Comparison of ENCODE assay signal across 22 mouse cellular contexts in genomic region chr12:53862281-53862680, GRCm38 (mm10).
A peak's percentile ranks its signal among the peaks of the same experiment; 100 is the strongest.
DNase-seq lines count a peak whose midpoint lies in the region; ATAC-seq and TF ChIP-seq lines count a peak whose summit lies in the region.
"Had no signal": no experiment of that assay in that cellular context is flagged by ENCODE, and none has a peak within 500 bp of the region (broad histone marks: within the 10 kb centered on the region; RNA-seq: fewer than 3 reads in every experiment).

No protein-coding gene starts in this region.

- no peak overlapping the region for H3K27ac ChIP-seq in forebrain, embryonic 13.5 days
- no peak overlapping the region for H3K27ac ChIP-seq in forebrain, embryonic 16.5 days (ENCODE audit: low read length)
- H3K27ac ChIP-seq in limb, embryonic 12.5 days: no peak overlapping the region
- H3K27ac ChIP-seq in limb, embryonic 10.5 days: no peak overlapping the region
- H3K27ac ChIP-seq in lung, postnatal 0 days (ENCODE audit: low read length): no peak overlapping the region
- H3K27ac ChIP-seq: forebrain, embryonic 12.5 days; heart, embryonic 10.5 days; hindbrain, embryonic 10.5 days; hindbrain, embryonic 15.5 days had no signal

- no peaks in the 10 kb centered on the region for H3K36me3 ChIP-seq in forebrain, embryonic 13.5 days (ENCODE audit: poor library complexity, severe bottlenecking)
- no peaks in the 10 kb centered on the region for H3K36me3 ChIP-seq in forebrain, embryonic 16.5 days (ENCODE audit: control insufficient read depth, insufficient read depth)
- H3K36me3 ChIP-seq in limb, embryonic 12.5 days: no peaks in the 10 kb centered on the region
- no peaks in the 10 kb centered on the region for H3K36me3 ChIP-seq in limb, embryonic 10.5 days
- no peaks in the 10 kb centered on the region for H3K36me3 ChIP-seq in lung, postnatal 0 days (ENCODE audit: insufficient read depth, low read length)
- H3K36me3 ChIP-seq: forebrain, embryonic 12.5 days; heart, embryonic 10.5 days; hindbrain, embryonic 10.5 days; hindbrain, embryonic 15.5 days had no signal

- peaks cover 24% of the 10 kb centered on the region for H3K4me1 ChIP-seq in forebrain, embryonic 13.5 days
- H3K4me1 ChIP-seq in forebrain, embryonic 16.5 days (replicated peaks; ENCODE audit: control insufficient read depth, insufficient read depth, low read length): peaks cover 2% of the 10 kb centered on the region; the same call in 1 of the 2 replicates
- peaks cover 24% of the 10 kb centered on the region for H3K4me1 ChIP-seq in limb, embryonic 12.5 days (replicated peaks)
- peaks cover 24% of the 10 kb centered on the region for H3K4me1 ChIP-seq in limb, embryonic 10.5 days
- H3K4me1 ChIP-seq in lung, postnatal 0 days (ENCODE audit: insufficient read depth, low read depth, low read length): no peaks in the 10 kb centered on the region
- H3K4me1 ChIP-seq: heart, embryonic 10.5 days had no signal

- DNase-seq in limb, embryonic 10.5 days (ENCODE audit: low spot score): no peak
- DNase-seq in lung, postnatal 0 days (ENCODE audit: low spot score): peak; percentile 11
- DNase-seq in lung, postnatal 14 days: no peak
- DNase-seq in brain, embryonic 14.5 days (ENCODE audit: low read depth): peak; percentile 71
- no peak for DNase-seq in natural killer cell, adult 2 months (ENCODE audit: low spot score in 2 of 2)
- DNase-seq: adrenal gland, postnatal 10 days; cerebellum, adult 18-20 months; cerebellum, adult 9-11 months; cerebellum, postnatal 36 days; gastrocnemius, postnatal 36 days; heart, adult 18-20 months; heart, postnatal 10 days had no signal

- no peaks in the 10 kb centered on the region for H3K9me3 ChIP-seq in forebrain, embryonic 13.5 days (replicated peaks)
- no peaks in the 10 kb centered on the region for H3K9me3 ChIP-seq in forebrain, embryonic 16.5 days (ENCODE audit: control insufficient read depth, low read length)
- no peaks in the 10 kb centered on the region for H3K9me3 ChIP-seq in limb, embryonic 12.5 days
- H3K9me3 ChIP-seq in limb, embryonic 10.5 days (replicated peaks): no peaks in the 10 kb centered on the region
- no peaks in the 10 kb centered on the region for H3K9me3 ChIP-seq in lung, postnatal 0 days (ENCODE audit: low read length)
- H3K9me3 ChIP-seq: forebrain, embryonic 12.5 days; heart, embryonic 10.5 days; hindbrain, embryonic 10.5 days; hindbrain, embryonic 15.5 days had no signal

- H3K9ac ChIP-seq in forebrain, embryonic 13.5 days: no peak overlapping the region
- no peak overlapping the region for H3K9ac ChIP-seq in forebrain, embryonic 16.5 days (replicated peaks; ENCODE audit: low read depth, low read length)
- H3K9ac ChIP-seq in limb, embryonic 12.5 days (replicated peaks): no peak overlapping the region
- H3K9ac ChIP-seq in lung, postnatal 0 days (replicated peaks; ENCODE audit: low read depth): no peak overlapping the region
- H3K9ac ChIP-seq: forebrain, embryonic 12.5 days; hindbrain, embryonic 15.5 days had no signal

- 79% methylated on average over 6 of the region's 6 CpGs for WGBS in forebrain, embryonic 13.5 days
- WGBS in forebrain, embryonic 16.5 days: 48% methylated on average over 6 of the region's 6 CpGs
- 44% methylated on average over 6 of the region's 6 CpGs for WGBS in limb, embryonic 12.5 days
- 66% methylated on average over 6 of the region's 6 CpGs for WGBS in limb, embryonic 10.5 days
- WGBS in lung, postnatal 0 days: 58% methylated on average over 6 of the region's 6 CpGs

- TF ChIP-seq POLR2A in brain, embryonic 14.5 days (IDR thresholded peaks at IDR 0.05; ENCODE audit: borderline replicate concordance, extremely low read depth, insufficient read depth, insufficient read length, poor library complexity, severe bottlenecking): no peak

- no peak for TF ChIP-seq EP300 in lung, postnatal 0 days (IDR thresholded peaks at IDR 0.05)

- no peak overlapping the region for H3K4me3 ChIP-seq in forebrain, embryonic 13.5 days
- H3K4me3 ChIP-seq in forebrain, embryonic 16.5 days (replicated peaks; ENCODE audit: low read length): no peak overlapping the region
- H3K4me3 ChIP-seq in limb, embryonic 12.5 days (replicated peaks): no peak overlapping the region
- no peak overlapping the region for H3K4me3 ChIP-seq in limb, embryonic 10.5 days
- H3K4me3 ChIP-seq in lung, postnatal 0 days (ENCODE audit: low read depth, low read length): no peak overlapping the region
- H3K4me3 ChIP-seq: forebrain, embryonic 12.5 days; heart, embryonic 10.5 days; hindbrain, embryonic 10.5 days; hindbrain, embryonic 15.5 days had no signal

- TF ChIP-seq CTCF in lung, postnatal 0 days (IDR thresholded peaks at IDR 0.05): no peak
- TF ChIP-seq CTCF in brain, embryonic 14.5 days (IDR thresholded peaks at IDR 0.05; ENCODE audit: borderline replicate concordance, extremely low read depth, insufficient read depth, insufficient read length): no peak

- no peak overlapping the region for H3K4me2 ChIP-seq in forebrain, embryonic 13.5 days
- no peak overlapping the region for H3K4me2 ChIP-seq in forebrain, embryonic 16.5 days (ENCODE audit: low read length)
- no peak overlapping the region for H3K4me2 ChIP-seq in limb, embryonic 12.5 days
- H3K4me2 ChIP-seq in lung, postnatal 0 days (replicated peaks; ENCODE audit: low read depth, low read length): no peak overlapping the region
- H3K4me2 ChIP-seq: forebrain, embryonic 12.5 days; hindbrain, embryonic 15.5 days had no signal

- no peaks in the 10 kb centered on the region for H3K27me3 ChIP-seq in forebrain, embryonic 13.5 days
- H3K27me3 ChIP-seq in forebrain, embryonic 16.5 days (replicated peaks; ENCODE audit: control insufficient read depth, insufficient read depth, low read length): no peaks in the 10 kb centered on the region
- H3K27me3 ChIP-seq in limb, embryonic 12.5 days: peaks cover 16% of the 10 kb centered on the region
- H3K27me3 ChIP-seq in limb, embryonic 10.5 days (ENCODE audit: low read depth, poor library complexity, severe bottlenecking): peaks cover 55% of the 10 kb centered on the region
- no peaks in the 10 kb centered on the region for H3K27me3 ChIP-seq in lung, postnatal 0 days (replicated peaks; ENCODE audit: insufficient read depth, low read length)
- H3K27me3 ChIP-seq: CH12.LX; forebrain, embryonic 12.5 days; hindbrain, embryonic 15.5 days had no signal

- ATAC-seq in forebrain, embryonic 13.5 days: peak; percentile 62; the same call in 1 of the 2 replicates
- ATAC-seq in forebrain, embryonic 16.5 days: no peak
- ATAC-seq in limb, embryonic 12.5 days (ENCODE audit: insufficient number of reproducible peaks, insufficient read depth, low FRiP score, low TSS enrichment, low read depth): 0 out of 2 replicates have a peak, but pooled peaks have one; percentile 47
- ATAC-seq in lung, postnatal 0 days: no peak
- ATAC-seq: inflammation-experienced regulatory T-cells, adult 6 months; intestine, postnatal 0 days had no signal

Comparison
In these comparisons a context has a peak if more than half of its experiments do, and no peak if none do; other contexts are left out.
1. ATAC-seq: peak in forebrain, embryonic 13.5 days (single experiment) and limb, embryonic 12.5 days (single experiment); none in forebrain, embryonic 16.5 days (single experiment) and lung, postnatal 0 days (single experiment).
2. DNase-seq: peak in lung, postnatal 0 days (single experiment) and brain, embryonic 14.5 days (single experiment); none in limb, embryonic 10.5 days (single experiment), lung, postnatal 14 days (single experiment) and natural killer cell, adult 2 months (0 of 2).